Mouse (Mus musculus): ENCODE data around the gene Olfr1265.

Gene Olfr1265

GRCm38 (mm10) chr2:90035037-90035436 lies at the start of gene Olfr1265:
Gene Olfr1265 (plus strand): TSS chr2:90035337.
- DNase-seq = no peak

GRCm38 (mm10) chr2:89990921-89991320 lies 44.2 kb upstream of the Olfr1265 start, which contains the start of gene Olfr1261:
Gene Olfr1261 (plus strand): TSS chr2:89991221.
- DNase-seq = no peak

- DNase-seq = no peak
Observed at GRCm38 (mm10) chr2:89999845-90000244, 35.3 kb upstream of the Olfr1265 start, which contains the start of gene Olfr1262. Gene Olfr1262 (plus strand): TSS chr2:90000145.

- no peak for DNase-seq
Observed at GRCm38 (mm10) chr2:90011831-90012230, 23.3 kb upstream of the Olfr1265 start, which contains the start of gene Olfr1263. Gene Olfr1263 (plus strand): TSS chr2:90012131.

- DNase-seq = no peak
Observed at GRCm38 (mm10) chr2:90025477-90025876, 9.7 kb upstream of the Olfr1265 start, which contains the start of gene Olfr1264. Gene Olfr1264 (minus strand): TSS chr2:90025577.

- DNase-seq = no peak
Observed at GRCm38 (mm10) chr2:90063494-90063893, 28.4 kb downstream of the Olfr1265 start, which contains the start of gene Olfr140. Gene Olfr140 (minus strand): TSS chr2:90063594.

GRCm38 (mm10) chr2:90070065-90070464 lies 34.9 kb downstream of the Olfr1265 start:
- no peak for DNase-seq

All from cerebellum, postnatal 14 days (tissue).